Mouse (Mus musculus) myocyte (in vitro differentiated cells): ENCODE results near the gene Olfr285.

Experiments
- POLR2A ChIP-seq: IDR thresholded peaks from one replicate; pipeline ENCODE4 v1.6.1; 2011; ENCODE audit warnings: low read depth, mild to moderate bottlenecking, control low read depth, moderate library complexity; ENCODE audit not compliant: insufficient read length
- POLR2AphosphoS2 ChIP-seq: IDR thresholded peaks from one replicate; pipeline ENCODE4 v1.6.1; 2011; ENCODE audit warnings: low read depth, control low read depth; ENCODE audit not compliant: insufficient read length
- TCF12 ChIP-seq: IDR thresholded peaks from one replicate; pipeline ENCODE4 v1.6.1; 2011; ENCODE audit warnings: mild to moderate bottlenecking, control low read depth; ENCODE audit not compliant: poor library complexity, insufficient read depth, severe bottlenecking

- TF ChIP-seq POLR2A (no peak), POLR2AphosphoS2 (no peak), TCF12 (no peak)
These were observed 28.6 kb downstream of the Olfr285 start for GRCm38 (mm10) chr15:98288566-98288965.
